Mouse (Mus musculus) thymus, postnatal 4 days (tissue): ENCODE measurements around the gene Mllt1.
"Not testable (repeated sequence)": the region's sequence is repeated elsewhere in the genome, so short reads cannot be mapped to it uniquely, and the experiment has no call there.

Source experiments
- DNase-seq: peaks from one replicate; pipeline ENCODE4 v3.0.0; 2021

Gene Mllt1

DNA sequence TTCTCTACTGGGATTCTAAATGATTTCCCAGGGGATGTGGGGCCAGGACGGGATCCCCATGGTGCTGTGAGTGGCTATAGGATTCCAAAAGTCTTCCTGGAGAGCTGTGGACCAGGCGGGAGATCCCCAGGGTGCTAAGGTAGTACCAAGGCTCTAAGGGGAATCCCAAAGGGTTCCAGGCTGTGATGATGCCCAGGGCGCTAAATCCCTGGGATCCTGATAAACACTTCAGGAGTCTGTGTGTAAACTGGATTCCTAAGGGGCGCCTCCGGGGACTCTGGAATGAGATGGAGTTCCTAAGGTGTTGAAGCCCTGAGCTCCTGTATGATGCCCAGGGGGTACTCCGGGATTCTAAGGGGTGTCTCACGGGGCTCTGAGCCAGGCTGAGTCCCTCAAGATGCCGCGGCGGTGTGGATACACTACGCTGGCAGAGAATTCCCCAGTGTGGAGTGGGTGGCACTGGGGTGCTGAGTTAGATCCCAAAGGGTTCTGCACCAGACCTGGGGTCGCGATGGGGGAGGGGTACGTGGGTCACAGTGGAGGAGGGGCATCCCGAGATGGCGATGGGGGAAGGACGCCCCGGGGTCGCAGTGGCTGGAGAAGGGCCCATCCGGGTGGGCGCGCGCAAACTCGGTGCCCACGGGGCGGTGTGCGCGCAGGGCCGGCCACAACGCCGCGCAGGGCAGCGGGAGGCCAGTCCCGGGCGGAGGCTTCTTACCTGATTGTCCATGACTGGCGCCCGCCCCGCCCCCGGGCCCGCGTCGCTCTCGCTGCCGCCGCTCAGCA is 477 bp downstream of the Mllt1 start:
- DNase-seq = peak; percentile 74

- no peak for DNase-seq
Measured at GRCm38 (mm10) chr17:56933395-56933794, 1.8 kb downstream of the Mllt1 start.

GRCm38 (mm10) chr17:56930026-56930425 is 5.2 kb downstream of the Mllt1 start:
- no peak for DNase-seq

DNA sequence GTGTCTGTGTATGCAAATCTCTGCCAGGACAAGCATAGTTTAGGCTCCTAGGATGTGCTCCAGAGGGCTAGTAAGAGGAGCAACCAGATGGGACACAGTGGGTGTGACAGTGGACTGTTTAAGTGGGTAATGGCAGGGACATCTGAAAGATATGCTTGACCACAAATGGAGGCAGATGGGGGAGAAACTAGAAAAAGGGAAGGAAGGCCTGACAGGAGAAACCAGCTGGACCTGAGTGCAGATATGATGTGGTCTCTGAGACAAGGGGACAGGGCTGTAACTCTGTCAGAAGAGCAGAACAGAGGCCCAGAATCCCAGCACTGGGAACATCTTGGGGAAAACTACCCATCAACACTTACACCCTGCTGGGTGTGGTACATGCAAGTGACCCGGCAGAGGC is 5.7 kb downstream of the Mllt1 start:
- no peak for DNase-seq

GRCm38 (mm10) chr17:56929101-56929500 is 6.1 kb downstream of the Mllt1 start:
- no peak for DNase-seq

- peak; percentile 23 for DNase-seq
Measured at GRCm38 (mm10) chr17:56925998-56926397, 9.2 kb downstream of the Mllt1 start.

- no peak for DNase-seq
Measured at GRCm38 (mm10) chr17:56919725-56920124, 15.5 kb downstream of the Mllt1 start.

- no peak for DNase-seq
Measured at GRCm38 (mm10) chr17:56917166-56917565, 18.0 kb downstream of the Mllt1 start.

GRCm38 (mm10) chr17:56913444-56913843 is 21.8 kb downstream of the Mllt1 start:
- DNase-seq = no peak

- DNase-seq = no peak
Measured at GRCm38 (mm10) chr17:56913023-56913422, 22.2 kb downstream of the Mllt1 start.

DNA sequence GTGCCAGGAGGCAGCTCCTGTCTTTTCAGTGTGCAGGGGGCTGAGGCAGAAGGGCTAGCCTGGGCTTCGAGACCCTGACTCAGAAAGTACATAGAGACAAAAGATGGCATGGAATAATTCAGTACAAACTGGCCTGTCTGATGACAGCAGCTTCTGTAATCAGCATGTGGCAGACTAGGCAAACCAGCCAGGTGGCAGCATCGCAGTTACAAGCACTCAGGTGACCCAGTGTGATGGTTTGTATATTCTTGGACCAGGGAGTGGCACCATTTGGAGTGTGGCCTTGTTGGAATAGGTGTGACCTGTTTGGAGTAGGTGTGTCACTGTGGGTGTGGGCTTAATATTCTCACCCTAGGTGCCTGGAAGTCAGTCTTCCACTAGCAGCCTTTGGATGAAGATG is 25.5 kb downstream of the Mllt1 start:
- DNase-seq = not testable (repeated sequence)

DNA sequence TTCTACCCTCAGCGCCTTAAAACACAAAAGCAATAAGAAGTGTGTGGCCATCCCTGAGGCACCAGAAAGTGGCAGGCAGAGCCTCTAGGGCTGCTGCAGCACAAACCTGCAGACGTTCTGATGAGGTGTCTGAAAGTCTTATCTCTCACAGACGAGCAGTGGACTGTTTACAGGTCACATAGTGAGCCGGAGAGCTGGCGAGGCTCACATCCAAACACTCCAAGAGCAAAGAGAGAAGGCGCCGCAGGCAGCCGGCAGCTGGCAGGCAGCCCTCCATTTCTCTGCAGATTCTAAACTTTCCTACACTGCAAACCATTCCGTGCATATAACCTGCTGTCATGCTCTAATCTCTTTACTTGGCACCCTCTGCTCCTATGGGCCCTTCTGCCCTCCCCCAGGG is 27.3 kb downstream of the Mllt1 start:
- no peak for DNase-seq

DNA sequence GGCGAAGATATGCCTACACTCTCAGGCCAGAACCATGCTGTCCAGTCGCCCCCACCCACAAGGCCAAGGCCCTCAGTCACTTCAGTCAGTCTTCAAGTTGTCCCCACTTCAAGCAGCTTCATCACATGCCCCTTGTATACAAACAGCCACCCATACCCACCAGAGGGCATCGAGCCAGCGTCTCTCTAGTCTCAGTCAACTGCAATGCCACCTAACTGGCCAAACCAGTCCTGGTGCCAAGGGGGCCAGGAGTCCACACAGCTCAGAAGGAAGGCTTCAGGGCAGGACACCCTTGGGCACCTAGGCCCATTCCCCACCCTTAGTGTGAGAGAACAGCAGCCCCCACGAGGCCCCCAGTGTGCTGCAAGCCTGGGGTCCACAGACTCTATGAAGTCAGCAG is 28.1 kb downstream of the Mllt1 start:
- DNase-seq = no peak

- DNase-seq = no peak
Measured at GRCm38 (mm10) chr17:56906166-56906565, 29.0 kb downstream of the Mllt1 start.

DNA sequence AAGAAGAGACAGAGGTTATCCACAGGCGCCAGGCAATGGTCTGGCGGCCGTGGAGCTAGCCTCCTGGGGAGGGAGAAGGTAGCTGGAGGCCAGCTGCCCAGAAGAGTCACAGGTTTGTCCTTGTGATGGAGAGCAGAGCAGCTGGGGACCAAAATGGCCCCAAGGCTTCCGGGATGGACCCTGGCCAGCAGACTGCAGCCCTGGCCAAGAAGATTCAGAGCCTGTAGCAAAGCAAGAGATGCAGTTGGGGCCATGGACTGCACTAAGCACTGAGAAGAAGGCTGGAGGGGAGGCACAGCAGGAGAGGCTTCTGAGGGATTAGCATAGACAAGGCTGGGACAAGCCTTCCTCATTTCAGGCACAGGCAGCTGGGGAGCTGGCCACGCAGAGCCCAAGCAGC is 32.5 kb downstream of the Mllt1 start:
- DNase-seq = no peak

GRCm38 (mm10) chr17:56897630-56898195 is 37.5 kb downstream of the Mllt1 start:
- peak; percentile 91 for DNase-seq

- no peak for DNase-seq
Measured at GRCm38 (mm10) chr17:56896513-56897129, 38.6 kb downstream of the Mllt1 start.

DNA sequence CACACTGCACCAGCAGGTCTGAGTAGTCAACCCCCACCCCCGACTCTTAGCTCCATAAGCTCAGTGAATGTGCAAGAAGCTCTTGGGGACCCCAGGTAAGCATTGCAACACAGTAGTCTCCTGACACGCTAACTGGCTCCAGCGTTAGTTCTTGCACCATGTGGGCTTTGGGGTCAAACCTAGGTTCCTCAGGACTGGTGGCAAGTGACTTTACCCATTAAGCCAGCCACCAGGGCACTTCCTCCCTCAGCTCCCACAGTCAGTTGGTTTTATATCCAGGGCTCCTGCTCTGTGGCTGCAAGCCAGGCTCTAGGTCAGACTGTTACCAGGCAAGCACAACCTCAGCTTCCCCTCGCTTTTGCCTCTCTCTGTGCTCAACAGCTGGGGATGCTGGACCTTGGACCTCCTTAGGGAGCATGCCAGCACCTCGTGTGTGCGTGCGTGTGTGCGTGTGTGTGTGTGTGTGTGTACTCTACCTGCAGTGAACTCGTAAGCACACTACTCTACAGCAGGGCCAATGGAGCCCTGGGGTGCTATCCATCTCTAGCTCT is 39.8 kb downstream of the Mllt1 start:
- no peak for DNase-seq

DNA sequence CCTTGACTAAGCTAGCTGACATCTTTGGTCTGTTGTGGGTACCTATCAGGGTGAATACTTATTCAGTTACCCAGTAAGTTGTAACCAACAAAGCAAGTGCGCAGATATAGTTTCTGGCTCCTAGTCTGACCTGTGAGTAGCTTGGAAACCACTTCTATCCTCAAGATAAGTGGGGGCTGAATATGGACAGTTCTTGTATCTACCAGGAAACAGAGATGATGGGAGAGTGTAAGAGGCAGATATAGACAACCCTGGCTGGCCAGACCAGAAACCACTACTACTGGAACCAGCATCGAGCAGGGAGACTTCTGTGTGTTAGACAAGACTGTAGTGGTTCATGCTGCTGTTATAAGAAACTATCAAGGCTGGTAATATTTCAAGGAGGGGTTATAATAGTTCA is 45.2 kb downstream of the Mllt1 start:
- DNase-seq = no peak

DNA sequence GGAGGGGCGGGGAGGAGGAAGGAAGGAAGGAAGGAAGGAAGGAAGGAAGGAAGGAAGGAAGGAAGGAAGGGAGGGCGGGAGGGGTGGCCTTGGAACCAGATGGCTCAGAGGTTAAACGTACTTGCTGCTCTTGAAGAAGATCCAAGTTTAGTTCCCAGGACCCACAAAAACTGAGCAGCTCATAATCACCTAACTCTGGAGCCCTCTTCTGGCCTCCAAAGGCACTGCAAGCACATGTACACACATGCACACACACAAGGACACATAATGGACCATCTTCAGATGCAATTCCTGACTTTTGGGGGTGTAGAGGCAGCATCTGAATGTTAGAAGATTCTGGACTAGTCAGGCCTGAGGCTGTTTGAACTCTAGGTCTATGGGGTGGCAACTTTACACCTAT is 47.2 kb downstream of the Mllt1 start:
- no peak for DNase-seq

DNA sequence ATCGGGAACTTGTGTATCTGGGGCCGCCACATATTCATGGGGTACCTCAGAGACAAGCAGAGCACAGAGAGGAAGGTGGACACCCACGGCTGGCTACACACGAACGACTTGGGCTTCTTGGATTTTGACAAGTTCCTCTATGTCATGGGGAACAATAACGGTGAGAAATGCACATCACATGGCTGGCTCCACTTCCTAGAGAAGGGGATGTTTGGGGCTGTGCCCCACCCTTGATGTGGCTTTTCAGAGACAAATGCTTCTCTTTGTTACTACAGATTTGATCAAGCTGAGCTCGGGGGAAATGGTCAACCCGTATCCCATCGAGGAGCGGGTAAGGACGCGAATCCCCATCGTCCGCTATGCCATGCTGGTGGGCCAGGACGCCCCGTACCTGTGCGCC is 50.4 kb downstream of the Mllt1 start:
- DNase-seq = no peak

GRCm38 (mm10) chr17:56884331-56884730 is 50.9 kb downstream of the Mllt1 start:
- no peak for DNase-seq

- no peak for DNase-seq
Measured at GRCm38 (mm10) chr17:56883612-56884011, 51.6 kb downstream of the Mllt1 start.

DNA sequence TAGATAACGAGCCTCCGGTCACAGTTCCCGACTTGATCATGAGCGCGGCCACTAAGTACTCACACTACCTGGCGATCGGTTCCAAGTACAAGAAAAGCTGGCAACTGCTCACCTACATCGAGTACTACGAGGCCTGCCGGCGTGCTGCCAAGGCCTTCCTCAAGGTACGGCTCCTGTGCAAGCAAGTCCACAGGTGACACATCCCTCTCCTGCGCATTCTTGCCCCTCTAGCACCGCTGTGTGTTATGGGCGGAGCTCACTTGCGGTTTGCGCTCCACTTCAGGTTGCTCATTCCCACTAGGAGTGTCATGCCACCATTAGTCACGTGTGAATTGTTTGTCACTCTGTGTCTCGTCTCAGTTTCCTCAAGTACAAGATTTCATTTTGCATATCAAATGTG is 57.8 kb downstream of the Mllt1 start:
- DNase-seq = no peak
